Mouse (Mus musculus): Measurements from ENCODE around the gene Isca2.

The Isca2 gene

GRCm38 (mm10) chr12:84772726-84773441 lies at the start of gene Isca2, which contains the start of gene Npc2:
Gene Isca2, plus strand, starts transcription at chr12:84773251.
Gene Npc2, minus strand, starts transcription at chr12:84773152.
- peak; percentile 100 for DNase-seq

GRCm38 (mm10) chr12:84726391-84726790 lies 46.7 kb upstream of the Isca2 start:
- DNase-seq = no peak

GRCm38 (mm10) chr12:84726986-84727385 lies 46.1 kb upstream of the Isca2 start:
- no peak for DNase-seq

- DNase-seq = no peak
Measured at GRCm38 (mm10) chr12:84727434-84727833, 45.6 kb upstream of the Isca2 start.

- no peak for DNase-seq
Measured at GRCm38 (mm10) chr12:84728421-84728820, 44.6 kb upstream of the Isca2 start.

- DNase-seq = no peak
Measured at GRCm38 (mm10) chr12:84733366-84733765, 39.7 kb upstream of the Isca2 start.

GRCm38 (mm10) chr12:84743496-84743895 lies 29.6 kb upstream of the Isca2 start:
- no peak for DNase-seq

- DNase-seq = no peak
Measured at GRCm38 (mm10) chr12:84745700-84746099, 27.4 kb upstream of the Isca2 start.

- DNase-seq = no peak
Measured at GRCm38 (mm10) chr12:84748134-84748533, 24.9 kb upstream of the Isca2 start.

GRCm38 (mm10) chr12:84750661-84751060 lies 22.4 kb upstream of the Isca2 start:
- no peak for DNase-seq

- DNase-seq = peak; percentile 76
Measured at GRCm38 (mm10) chr12:84752131-84752977, 20.7 kb upstream of the Isca2 start.

GRCm38 (mm10) chr12:84755008-84755695 lies 17.9 kb upstream of the Isca2 start:
- peak; percentile 78 for DNase-seq

- no peak for DNase-seq
Measured at GRCm38 (mm10) chr12:84756016-84756415, 17.0 kb upstream of the Isca2 start.

- peak; percentile 57 for DNase-seq
Measured at GRCm38 (mm10) chr12:84759063-84759462, 14.0 kb upstream of the Isca2 start.

GRCm38 (mm10) chr12:84762532-84762931 lies 10.5 kb upstream of the Isca2 start:
- no peak for DNase-seq

- no peak for DNase-seq
Measured at GRCm38 (mm10) chr12:84763577-84764218, 9.4 kb upstream of the Isca2 start.

GRCm38 (mm10) chr12:84764756-84765155 lies 8.3 kb upstream of the Isca2 start:
- DNase-seq = no peak

- no peak for DNase-seq
Measured at GRCm38 (mm10) chr12:84765506-84765905, 7.5 kb upstream of the Isca2 start.

GRCm38 (mm10) chr12:84766113-84766735 lies 6.8 kb upstream of the Isca2 start:
- no peak for DNase-seq

- DNase-seq = no peak
Measured at GRCm38 (mm10) chr12:84767510-84767909, 5.5 kb upstream of the Isca2 start.

GRCm38 (mm10) chr12:84769624-84770023 lies 3.4 kb upstream of the Isca2 start:
- no peak for DNase-seq

- DNase-seq = peak; percentile 21
Measured at GRCm38 (mm10) chr12:84771981-84772520, 1.0 kb upstream of the Isca2 start.

Data from retina, postnatal 1 day (tissue).